Mouse (Mus musculus): ENCODE measurements around the gene Prcd. TPM values are rescaled to one million over a fixed set of nuclear protein-coding genes. Genes with fewer than 3 reads are reported as not detected.
"Not testable (repeated sequence)": the region's sequence is repeated elsewhere in the genome, so short reads cannot be mapped to it uniquely, and the experiment has no call there.

Gene Prcd
- polyA plus RNA-seq, 1 experiment from 2014 or later = 1.6 TPM

DNA sequence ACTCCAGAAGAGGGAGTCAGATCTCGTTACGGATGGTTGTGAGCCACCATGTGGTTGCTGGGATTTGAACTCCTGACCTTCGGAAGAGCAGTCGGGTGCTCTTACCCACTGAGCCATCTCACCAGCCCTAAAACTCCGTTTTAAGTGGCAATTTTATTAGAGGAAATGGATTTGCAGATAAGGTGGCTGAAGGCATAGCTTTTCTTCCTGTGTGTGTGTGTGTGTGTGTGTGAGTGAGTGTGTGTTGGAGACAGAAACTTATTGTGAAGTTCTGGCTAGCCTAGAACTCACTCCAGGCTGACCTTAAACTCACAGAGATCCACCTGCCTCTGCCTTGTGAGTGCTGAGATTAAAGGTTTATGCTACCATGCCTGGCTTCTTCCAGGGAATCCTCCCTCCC is 13.7 kb downstream of the Prcd start:
- H3K9me3 ChIP-seq (ENCODE audit: control insufficient read depth, low read length); H3K4me3 ChIP-seq (replicated peaks; ENCODE audit: low read depth, low read length); H3K27ac ChIP-seq (replicated peaks; ENCODE audit: low read depth, low read length); H3K4me2 ChIP-seq (ENCODE audit: low read length); H3K9ac ChIP-seq (replicated peaks; ENCODE audit: low read length); DNase-seq; H3K27me3 ChIP-seq (ENCODE audit: control insufficient read depth, insufficient read depth, low read length); H3K36me3 ChIP-seq (ENCODE audit: control insufficient read depth, insufficient read depth, low read length); ATAC-seq (ENCODE audit: low FRiP score, low TSS enrichment): not testable (repeated sequence)
- peaks cover 19% of the 10 kb centered on the region for H3K4me1 ChIP-seq (ENCODE audit: control insufficient read depth, insufficient read depth, low read length)
- 91% methylated on average over 3 of the region's 5 CpGs for WGBS

DNA sequence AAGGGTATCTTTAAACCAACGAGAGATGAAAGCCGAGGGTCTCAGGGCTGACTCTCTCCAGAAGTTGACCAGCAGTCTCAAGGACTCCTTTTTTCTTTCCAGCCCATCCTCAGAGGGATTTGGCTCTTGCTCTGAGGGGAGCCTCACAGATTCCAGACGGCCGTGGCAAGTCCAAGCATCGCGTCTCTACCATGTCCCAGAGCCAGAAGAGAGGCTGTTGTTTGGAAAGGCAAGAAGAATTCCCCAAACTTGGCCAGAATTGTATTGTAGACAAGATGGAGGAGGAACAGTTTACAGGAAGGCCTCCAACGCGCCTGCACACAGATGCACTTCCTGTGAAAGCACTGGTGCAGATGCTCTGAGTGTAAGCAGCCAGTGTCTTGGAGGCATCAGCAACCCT is 14.6 kb downstream of the Prcd start:
- Histone ChIP-seq H3K9me3 (ENCODE audit: control insufficient read depth, low read length) (no peaks in the 10 kb centered on the region), H3K4me1 (ENCODE audit: control insufficient read depth, insufficient read depth, low read length) (peaks cover 15% of the 10 kb centered on the region), H3K9ac (replicated peaks; ENCODE audit: low read length) (no peak overlapping the region), H3K4me3 (replicated peaks; ENCODE audit: low read depth, low read length) (no peak overlapping the region), H3K27ac (replicated peaks; ENCODE audit: low read depth, low read length) (no peak overlapping the region), H3K36me3 (ENCODE audit: control insufficient read depth, insufficient read depth, low read length) (peaks cover 1% of the 10 kb centered on the region; the same call in 1 of the 2 replicates), H3K4me2 (ENCODE audit: low read length) (no peak overlapping the region), H3K27me3 (ENCODE audit: control insufficient read depth, insufficient read depth, low read length) (no peaks in the 10 kb centered on the region)
- DNase-seq (no peak), ATAC-seq (ENCODE audit: low FRiP score, low TSS enrichment) (no peak)
- 86% methylated on average over 8 of the region's 8 CpGs for WGBS

DNA sequence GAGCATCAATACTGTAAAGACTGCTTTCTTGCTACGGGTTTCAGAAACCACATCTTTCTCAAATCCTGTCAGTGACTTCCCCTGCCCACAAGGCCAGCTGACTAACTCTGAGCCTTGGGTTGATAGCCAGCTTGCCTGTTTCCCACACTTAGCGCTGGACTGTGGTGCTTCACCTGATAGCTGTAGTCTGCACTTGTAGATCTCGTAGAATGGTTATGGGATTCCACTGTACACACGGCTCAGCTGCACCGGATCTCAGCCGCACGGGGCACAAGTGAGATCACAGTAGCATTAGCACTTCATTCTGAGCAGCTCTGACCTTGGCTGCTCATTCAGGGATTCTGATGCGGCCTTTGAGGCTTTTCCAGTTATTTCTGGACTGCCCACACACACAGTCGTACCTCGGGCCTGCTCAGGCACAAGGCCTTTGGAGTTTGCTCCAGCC is 15.1 kb downstream of the Prcd start:
- H3K27ac ChIP-seq (replicated peaks; ENCODE audit: low read depth, low read length) = no peak overlapping the region
- DNase-seq (peak; percentile 2), ATAC-seq (ENCODE audit: low FRiP score, low TSS enrichment) (no peak)
- no peak overlapping the region for H3K4me2 ChIP-seq (ENCODE audit: low read length)
- no peak overlapping the region for H3K9ac ChIP-seq (replicated peaks; ENCODE audit: low read length)
- no peaks in the 10 kb centered on the region for H3K27me3 ChIP-seq (ENCODE audit: control insufficient read depth, insufficient read depth, low read length)
- 84% methylated on average over 10 of the region's 10 CpGs for WGBS
- H3K4me1 ChIP-seq (ENCODE audit: control insufficient read depth, insufficient read depth, low read length) = peaks cover 16% of the 10 kb centered on the region
- no peak overlapping the region for H3K4me3 ChIP-seq (replicated peaks; ENCODE audit: low read depth, low read length)
- no peaks in the 10 kb centered on the region for H3K9me3 ChIP-seq (ENCODE audit: control insufficient read depth, low read length)
- peaks cover 6% of the 10 kb centered on the region; the same call in 1 of the 2 replicates for H3K36me3 ChIP-seq (ENCODE audit: control insufficient read depth, insufficient read depth, low read length)

DNA sequence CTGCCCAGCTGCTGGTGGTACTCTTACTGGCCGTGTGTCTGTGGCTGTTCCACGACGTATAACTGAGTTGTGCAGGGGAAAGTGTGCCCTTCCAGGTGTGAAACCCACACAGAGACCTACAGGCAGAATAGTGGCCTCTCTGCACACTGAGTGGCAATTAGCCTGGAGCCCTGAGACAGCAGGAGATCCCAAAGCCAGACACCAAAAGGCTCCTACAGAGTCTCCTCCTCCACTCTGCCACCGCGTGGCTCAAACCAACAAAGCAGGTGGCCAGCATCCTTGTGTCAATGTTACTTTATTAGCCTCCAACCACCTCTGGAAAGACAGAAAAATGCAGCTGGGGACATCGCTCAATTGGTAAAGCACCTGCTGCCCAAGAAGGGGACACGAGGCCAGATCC is 15.5 kb downstream of the Prcd start:
- DNase-seq = peak; percentile 59
- 35% methylated on average over 7 of the region's 7 CpGs for WGBS
- H3K27ac ChIP-seq (replicated peaks; ENCODE audit: low read depth, low read length) = no peak overlapping the region

DNA sequence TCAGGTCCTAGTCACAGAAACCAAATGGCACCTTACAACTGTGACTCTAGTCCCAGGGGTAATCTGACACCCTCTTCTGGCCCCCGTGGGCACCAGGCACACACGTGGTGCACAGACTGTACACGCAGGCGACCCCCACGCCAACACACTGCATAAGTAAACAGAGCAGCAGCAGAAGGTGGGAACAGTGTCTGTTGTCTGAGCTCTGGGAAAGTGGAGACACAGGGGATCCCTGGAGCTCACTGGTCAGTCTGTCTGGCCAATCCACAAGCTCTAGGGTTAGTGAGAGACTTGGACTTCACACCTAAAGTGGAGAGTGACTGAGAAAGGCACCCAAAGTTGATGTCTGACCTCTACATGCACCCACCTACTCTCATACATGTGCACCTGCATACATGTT is 16.0 kb downstream of the Prcd start:
- no peaks in the 10 kb centered on the region for H3K9me3 ChIP-seq (ENCODE audit: control insufficient read depth, low read length)
- no peak overlapping the region; the same call in 1 of the 2 replicates for H3K4me2 ChIP-seq (ENCODE audit: low read length)
- no peak overlapping the region for H3K9ac ChIP-seq (replicated peaks; ENCODE audit: low read length)
- peaks cover 17% of the 10 kb centered on the region for H3K4me1 ChIP-seq (ENCODE audit: control insufficient read depth, insufficient read depth, low read length)
- peaks cover 15% of the 10 kb centered on the region for H3K36me3 ChIP-seq (ENCODE audit: control insufficient read depth, insufficient read depth, low read length)
- no peak overlapping the region for H3K4me3 ChIP-seq (replicated peaks; ENCODE audit: low read depth, low read length)
- ATAC-seq (ENCODE audit: low FRiP score, low TSS enrichment) (no peak), DNase-seq (no peak)
- 60% methylated on average over 5 of the region's 5 CpGs for WGBS
- H3K27me3 ChIP-seq (ENCODE audit: control insufficient read depth, insufficient read depth, low read length) = no peaks in the 10 kb centered on the region
- H3K27ac ChIP-seq (replicated peaks; ENCODE audit: low read depth, low read length) = no peak overlapping the region

More for the DNA sequence above, 15.5 kb downstream of the Prcd start:
- Histone ChIP-seq H3K27me3 (ENCODE audit: control insufficient read depth, insufficient read depth, low read length) (no peaks in the 10 kb centered on the region), H3K36me3 (ENCODE audit: control insufficient read depth, insufficient read depth, low read length) (peaks cover 10% of the 10 kb centered on the region), H3K9me3 (ENCODE audit: control insufficient read depth, low read length) (no peaks in the 10 kb centered on the region), H3K4me2 (ENCODE audit: low read length) (no peak overlapping the region), H3K4me3 (replicated peaks; ENCODE audit: low read depth, low read length) (no peak overlapping the region), H3K9ac (replicated peaks; ENCODE audit: low read length) (no peak overlapping the region), H3K4me1 (ENCODE audit: control insufficient read depth, insufficient read depth, low read length) (peaks cover 17% of the 10 kb centered on the region)
- no peak for ATAC-seq (ENCODE audit: low FRiP score, low TSS enrichment)

DNA sequence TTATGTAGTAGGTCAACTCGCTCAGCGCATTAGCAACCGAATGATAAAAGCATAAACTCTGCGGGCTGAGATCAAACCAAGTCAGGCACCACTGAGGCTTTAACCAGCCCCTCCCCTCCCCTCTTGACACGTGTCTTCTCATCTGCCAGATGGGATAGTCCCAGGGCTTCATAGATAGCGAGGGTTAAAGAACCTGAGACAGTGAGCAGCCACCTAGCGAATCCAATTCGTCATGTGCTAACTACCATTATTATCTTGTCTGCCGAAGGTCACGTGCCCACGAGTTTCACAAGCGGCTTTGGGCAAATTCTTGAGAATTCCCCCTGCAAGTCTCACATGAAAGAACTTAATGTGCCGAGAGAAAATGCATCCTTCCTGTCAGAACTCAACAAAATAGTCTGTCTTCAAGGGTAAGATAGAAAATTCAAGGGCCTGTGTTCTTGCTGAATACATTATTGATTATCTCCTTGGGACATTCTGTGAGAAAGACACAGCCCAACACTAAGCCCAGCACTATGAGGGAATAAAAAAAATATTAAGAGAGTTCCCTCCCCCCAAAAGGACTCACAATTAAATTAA is 16.5 kb downstream of the Prcd start:
- Histone ChIP-seq H3K4me2 (ENCODE audit: low read length) (no peak overlapping the region; the same call in none of the 2 replicates), H3K9me3 (ENCODE audit: control insufficient read depth, low read length) (no peaks in the 10 kb centered on the region), H3K4me1 (ENCODE audit: control insufficient read depth, insufficient read depth, low read length) (peaks cover 17% of the 10 kb centered on the region), H3K4me3 (replicated peaks; ENCODE audit: low read depth, low read length) (no peak overlapping the region), H3K27me3 (ENCODE audit: control insufficient read depth, insufficient read depth, low read length) (no peaks in the 10 kb centered on the region), H3K36me3 (ENCODE audit: control insufficient read depth, insufficient read depth, low read length) (peaks cover 21% of the 10 kb centered on the region), H3K9ac (replicated peaks; ENCODE audit: low read length) (no peak overlapping the region), H3K27ac (replicated peaks; ENCODE audit: low read depth, low read length) (no peak overlapping the region)
- peak; percentile 41 for DNase-seq
- WGBS = 56% methylated on average over 13 of the region's 13 CpGs
- no peak for ATAC-seq (ENCODE audit: low FRiP score, low TSS enrichment)

DNA sequence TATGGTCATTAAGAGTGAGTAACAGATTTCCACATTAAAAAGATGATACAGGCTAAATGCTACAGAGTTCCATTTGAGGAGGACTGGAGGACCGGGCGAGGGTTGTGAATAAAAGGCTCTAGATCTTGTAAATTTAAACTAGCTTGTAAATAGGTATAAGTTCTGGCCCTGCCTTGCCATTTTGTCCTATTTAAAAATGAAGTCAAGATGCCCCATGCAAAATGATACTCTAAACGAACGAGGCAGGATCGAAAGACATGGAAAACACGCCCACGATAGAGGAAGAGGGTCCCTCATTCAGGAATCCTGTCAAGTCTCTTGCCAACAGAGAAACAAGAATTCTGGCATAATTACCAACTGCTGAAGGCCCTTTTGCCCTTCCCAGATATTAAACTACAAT is 17.1 kb downstream of the Prcd start:
- Histone ChIP-seq H3K9ac (replicated peaks; ENCODE audit: low read length) (no peak overlapping the region), H3K4me3 (replicated peaks; ENCODE audit: low read depth, low read length) (no peak overlapping the region), H3K4me2 (ENCODE audit: low read length) (peak overlapping the region; percentile 94), H3K27ac (replicated peaks; ENCODE audit: low read depth, low read length) (no peak overlapping the region), H3K9me3 (ENCODE audit: control insufficient read depth, low read length) (no peaks in the 10 kb centered on the region), H3K36me3 (ENCODE audit: control insufficient read depth, insufficient read depth, low read length) (peaks cover 26% of the 10 kb centered on the region), H3K27me3 (ENCODE audit: control insufficient read depth, insufficient read depth, low read length) (no peaks in the 10 kb centered on the region), H3K4me1 (ENCODE audit: control insufficient read depth, insufficient read depth, low read length) (peaks cover 17% of the 10 kb centered on the region)
- DNase-seq (no peak), ATAC-seq (ENCODE audit: low FRiP score, low TSS enrichment) (no peak)
- 89% methylated on average over 7 of the region's 7 CpGs for WGBS

DNA sequence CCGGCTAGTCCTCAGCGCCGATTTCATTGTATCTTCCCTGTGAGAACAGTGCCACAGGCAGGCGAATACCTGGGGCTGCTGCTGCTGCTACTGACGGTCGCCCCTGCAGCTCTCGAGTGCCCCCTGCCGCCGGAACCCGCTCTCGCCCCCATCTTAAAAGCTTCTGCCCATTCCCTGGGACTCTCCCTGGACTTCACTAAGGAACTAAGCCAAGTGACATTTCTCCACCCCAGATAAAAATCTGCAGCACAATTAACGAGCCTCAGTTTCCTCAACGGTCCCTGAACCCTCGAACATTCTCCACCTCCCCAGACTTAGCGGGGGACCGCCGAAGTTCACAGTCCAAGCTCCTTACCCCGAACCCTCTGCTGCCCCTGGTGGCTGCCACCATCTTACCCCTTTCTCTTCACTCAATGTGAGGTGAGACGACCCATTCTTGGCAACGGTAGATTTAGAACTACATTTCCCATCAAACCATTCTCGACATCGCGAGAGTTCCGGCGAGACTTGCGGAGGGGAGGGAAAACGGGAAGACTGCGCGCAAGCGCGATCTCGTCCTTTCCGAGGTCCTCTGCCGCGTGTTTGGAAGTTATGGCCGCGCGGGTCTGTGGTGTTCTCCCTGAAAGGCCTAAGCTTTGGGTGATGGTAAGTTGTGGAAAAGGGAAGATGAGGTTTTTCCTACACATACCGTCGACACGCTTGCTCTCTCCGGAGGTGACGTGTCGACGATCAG is 17.9 kb downstream of the Prcd start:
- DNase-seq (peak; percentile 99), ATAC-seq (ENCODE audit: low FRiP score, low TSS enrichment) (peak; percentile 92)
- Histone ChIP-seq H3K9me3 (ENCODE audit: control insufficient read depth, low read length) (no peaks in the 10 kb centered on the region), H3K4me3 (replicated peaks; ENCODE audit: low read depth, low read length) (peak overlapping the region; percentile 72), H3K27ac (replicated peaks; ENCODE audit: low read depth, low read length) (peak overlapping the region; percentile 45; the same call in 1 of the 2 replicates), H3K4me2 (ENCODE audit: low read length) (peak overlapping the region; percentile 94), H3K27me3 (ENCODE audit: control insufficient read depth, insufficient read depth, low read length) (no peaks in the 10 kb centered on the region), H3K36me3 (ENCODE audit: control insufficient read depth, insufficient read depth, low read length) (peaks cover 35% of the 10 kb centered on the region), H3K9ac (replicated peaks; ENCODE audit: low read length) (peak overlapping the region; percentile 89), H3K4me1 (ENCODE audit: control insufficient read depth, insufficient read depth, low read length) (peaks cover 17% of the 10 kb centered on the region)
- WGBS = 1% methylated on average over 45 of the region's 45 CpGs

All from midbrain, embryonic 14.5 days (tissue).